Comparison of ENCODE assay signal across 13 mouse cellular contexts in the genomic region with DNA sequence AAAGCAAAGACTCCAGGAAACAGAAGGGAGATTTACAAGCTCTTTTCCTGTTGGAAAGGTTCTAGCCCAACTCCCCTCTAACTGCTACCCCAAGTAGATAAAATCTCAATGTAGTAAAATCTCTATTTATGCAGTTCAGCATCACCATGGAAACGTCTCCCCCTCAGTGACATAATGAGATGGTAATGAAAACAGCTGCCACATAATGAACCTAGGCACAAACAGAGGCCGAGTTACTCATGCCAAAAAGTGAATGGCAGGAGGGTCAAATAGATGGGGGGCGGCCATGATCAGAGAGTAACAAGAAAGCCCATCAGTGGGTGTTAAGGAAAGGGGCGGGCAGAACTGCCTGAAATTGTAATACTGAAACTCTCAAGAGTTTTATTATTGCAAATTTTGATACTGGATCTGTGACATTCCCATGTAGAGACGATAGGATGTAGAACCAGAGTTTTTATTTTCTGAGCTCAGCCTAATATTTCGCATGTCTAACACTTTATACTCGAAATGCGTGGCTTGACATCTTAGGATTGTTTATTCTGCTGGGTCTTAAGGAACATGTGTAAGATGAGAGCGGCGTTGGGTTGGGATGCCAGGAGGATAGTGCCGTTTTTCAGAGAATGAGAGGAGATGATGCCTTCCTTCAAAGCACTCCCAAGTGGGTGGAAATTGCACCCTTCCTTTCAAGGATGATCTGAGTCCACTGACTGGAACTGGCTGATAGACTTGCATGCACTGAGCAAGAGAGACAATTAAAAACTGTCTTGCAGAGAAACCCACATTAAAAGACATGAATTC. TPM values are rescaled to one million over a fixed set of nuclear protein-coding genes. Genes with fewer than 3 reads are reported as not detected.
DNase-seq lines count a peak whose midpoint lies in the region; ATAC-seq and TF ChIP-seq lines count a peak whose summit lies in the region.
"Had no signal": no experiment of that assay in that cellular context is flagged by ENCODE, and none has a peak within 500 bp of the region (broad histone marks: within the 10 kb centered on the region; RNA-seq: fewer than 3 reads in every experiment).

No protein-coding gene starts in this region.

- no peak overlapping the region for H3K4me3 ChIP-seq in forebrain, embryonic 10.5 days
- H3K4me3 ChIP-seq in hindbrain, postnatal 0 days (ENCODE audit: low read length): no peak overlapping the region
- H3K4me3 ChIP-seq in midbrain, embryonic 14.5 days (replicated peaks; ENCODE audit: low read depth, low read length): no peak overlapping the region
- H3K4me3 ChIP-seq in lung, postnatal 0 days (ENCODE audit: low read depth, low read length): no peak overlapping the region
- H3K4me3 ChIP-seq: embryonic facial prominence, embryonic 15.5 days had no signal

- H3K9ac ChIP-seq in hindbrain, postnatal 0 days (replicated peaks; ENCODE audit: low read length): no peak overlapping the region
- no peak overlapping the region for H3K9ac ChIP-seq in midbrain, embryonic 14.5 days (replicated peaks; ENCODE audit: low read length)
- no peak overlapping the region for H3K9ac ChIP-seq in lung, postnatal 0 days (replicated peaks; ENCODE audit: low read depth)
- H3K9ac ChIP-seq: embryonic facial prominence, embryonic 15.5 days had no signal

- TF ChIP-seq EP300 in lung, postnatal 0 days (IDR thresholded peaks at IDR 0.05): no peak

- H3K4me1 ChIP-seq in forebrain, embryonic 10.5 days: peaks cover 26% of the 10 kb centered on the region
- H3K4me1 ChIP-seq in hindbrain, postnatal 0 days (ENCODE audit: insufficient read depth, low read length): no peaks in the 10 kb centered on the region
- H3K4me1 ChIP-seq in midbrain, embryonic 14.5 days (ENCODE audit: control insufficient read depth, insufficient read depth, low read length): peaks cover 13% of the 10 kb centered on the region
- H3K4me1 ChIP-seq in lung, postnatal 0 days (ENCODE audit: insufficient read depth, low read depth, low read length): no peaks in the 10 kb centered on the region
- H3K4me1 ChIP-seq: embryonic facial prominence, embryonic 15.5 days had no signal

- H3K27me3 ChIP-seq in forebrain, embryonic 10.5 days (ENCODE audit: poor library complexity, severe bottlenecking): no peaks in the 10 kb centered on the region
- no peaks in the 10 kb centered on the region for H3K27me3 ChIP-seq in hindbrain, postnatal 0 days (ENCODE audit: insufficient read depth, low read length)
- no peaks in the 10 kb centered on the region for H3K27me3 ChIP-seq in midbrain, embryonic 14.5 days (ENCODE audit: control insufficient read depth, insufficient read depth, low read length)
- no peaks in the 10 kb centered on the region for H3K27me3 ChIP-seq in lung, postnatal 0 days (replicated peaks; ENCODE audit: insufficient read depth, low read length)
- H3K27me3 ChIP-seq: embryonic facial prominence, embryonic 15.5 days had no signal

- WGBS in forebrain, embryonic 10.5 days: 62% methylated on average over 11 of the region's 11 CpGs
- 25% methylated on average over 11 of the region's 11 CpGs for WGBS in hindbrain, postnatal 0 days
- 20% methylated on average over 11 of the region's 11 CpGs for WGBS in midbrain, embryonic 14.5 days
- 48% methylated on average over 11 of the region's 11 CpGs for WGBS in lung, postnatal 0 days

- H3K4me2 ChIP-seq in hindbrain, postnatal 0 days (ENCODE audit: low read depth, low read length): no peak overlapping the region
- peak overlapping the region; percentile 9; the same call in 1 of the 2 replicates for H3K4me2 ChIP-seq in midbrain, embryonic 14.5 days (ENCODE audit: low read length)
- no peak overlapping the region for H3K4me2 ChIP-seq in lung, postnatal 0 days (replicated peaks; ENCODE audit: low read depth, low read length)
- H3K4me2 ChIP-seq: embryonic facial prominence, embryonic 15.5 days; liver, embryonic 11.5 days had no signal

- no peaks in the 10 kb centered on the region for H3K9me3 ChIP-seq in forebrain, embryonic 10.5 days
- no peaks in the 10 kb centered on the region for H3K9me3 ChIP-seq in hindbrain, postnatal 0 days (ENCODE audit: low read length)
- H3K9me3 ChIP-seq in midbrain, embryonic 14.5 days (ENCODE audit: control insufficient read depth, low read length): no peaks in the 10 kb centered on the region
- no peaks in the 10 kb centered on the region for H3K9me3 ChIP-seq in lung, postnatal 0 days (ENCODE audit: low read length)
- H3K9me3 ChIP-seq: embryonic facial prominence, embryonic 15.5 days had no signal

- H3K36me3 ChIP-seq in forebrain, embryonic 10.5 days (replicated peaks): no peaks in the 10 kb centered on the region
- H3K36me3 ChIP-seq in hindbrain, postnatal 0 days (ENCODE audit: insufficient read depth, low read length): no peaks in the 10 kb centered on the region
- H3K36me3 ChIP-seq in midbrain, embryonic 14.5 days (ENCODE audit: control insufficient read depth, insufficient read depth, low read length): no peaks in the 10 kb centered on the region
- no peaks in the 10 kb centered on the region for H3K36me3 ChIP-seq in lung, postnatal 0 days (ENCODE audit: insufficient read depth, low read length)
- H3K36me3 ChIP-seq: embryonic facial prominence, embryonic 15.5 days had no signal

- ATAC-seq in hindbrain, postnatal 0 days: peak; percentile 88
- peak; percentile 93 for ATAC-seq in midbrain, embryonic 14.5 days (ENCODE audit: low FRiP score, low TSS enrichment)
- no peak for ATAC-seq in lung, postnatal 0 days
- ATAC-seq in erythroid progenitor cell, adult 5-6 weeks (replicated peaks; ENCODE audit: low FRiP score, poor library complexity, severe bottlenecking): no peak

- peak; percentile 66 for DNase-seq in brain, embryonic 18.5 days (ENCODE audit: low read depth, low spot score)
- DNase-seq in forebrain, embryonic 10.5 days (ENCODE audit: extremely low spot score, low spot score): peak; percentile 60
- DNase-seq in hindbrain, postnatal 0 days (ENCODE audit: low spot score): peak; percentile 77
- DNase-seq in midbrain, embryonic 14.5 days: peak; percentile 85
- DNase-seq in lung, postnatal 0 days (ENCODE audit: low spot score): no peak
- DNase-seq in urinary bladder, adult 2 months (ENCODE audit: low spot score): no peak
- DNase-seq in urinary bladder, postnatal 14 days (ENCODE audit: low spot score): no peak
- DNase-seq: adrenal gland, postnatal 10 days had no signal

- TF ChIP-seq CTCF in hindbrain, postnatal 0 days (IDR thresholded peaks at IDR 0.05; ENCODE audit: low read depth): no peak
- TF ChIP-seq CTCF in lung, postnatal 0 days (IDR thresholded peaks at IDR 0.05): no peak

- peak overlapping the region; percentile 27; the same call in 1 of the 2 replicates for H3K27ac ChIP-seq in forebrain, embryonic 10.5 days
- H3K27ac ChIP-seq in hindbrain, postnatal 0 days: peak overlapping the region; percentile 8; the same call in 1 of the 2 replicates
- H3K27ac ChIP-seq in midbrain, embryonic 14.5 days (replicated peaks; ENCODE audit: low read depth, low read length): peak overlapping the region; percentile 58
- no peak overlapping the region for H3K27ac ChIP-seq in lung, postnatal 0 days (ENCODE audit: low read length)
- H3K27ac ChIP-seq: embryonic facial prominence, embryonic 15.5 days had no signal

RNA-seq across cellular contexts. Expression of a gene that starts 24.0 kb away (rescaled TPM):
- polyA plus RNA-seq in forebrain, embryonic 10.5 days (2016; fragmentation: Nextera tagmentation; extraction: Ambion mirVana): not detected in 2 replicates
- total RNA-seq in hindbrain, postnatal 0 days (2014; rRNA removed): not detected in 2 replicates
- polyA plus RNA-seq in hindbrain, postnatal 0 days (2015; fragmentation: Nextera tagmentation; extraction: Ambion mirVana): not detected in 2 replicates
- polyA plus RNA-seq in midbrain, embryonic 14.5 days (2014; fragmentation: Nextera tagmentation; extraction: Ambion mirVana): not detected in 2 replicates
- not detected in 2 replicates for polyA plus RNA-seq in lung, postnatal 0 days (2015; fragmentation: Nextera tagmentation; extraction: Ambion mirVana)
- polyA plus RNA-seq in urinary bladder, adult 2 months (2012; rRNA removed): not detected in 2 replicates
- not detected in 2 replicates for total RNA-seq in erythroid progenitor cell, adult 5-6 weeks (2015; ENCODE audit: low replicate concordance)
- total RNA-seq in erythroid progenitor cell, adult 5-6 weeks (2017; ENCODE audit: low replicate concordance): 2.2 TPM in 1 of 2 replicates, not detected in the other
- total RNA-seq: adrenal gland, postnatal 10 days; ES-E14 had no signal
- polyA plus RNA-seq: embryonic facial prominence, embryonic 15.5 days; heart, postnatal 0 days; liver, embryonic 11.5 days had no signal

RNA-seq across cellular contexts. Expression of a gene that starts 38.4 kb away (rescaled TPM):
- polyA plus RNA-seq in forebrain, embryonic 10.5 days (2016; fragmentation: Nextera tagmentation; extraction: Ambion mirVana): 16.1 and 16.6 TPM in 2 replicates
- 17.6 and 18.0 TPM in 2 replicates for total RNA-seq in hindbrain, postnatal 0 days (2014; rRNA removed)
- polyA plus RNA-seq in hindbrain, postnatal 0 days (2015; fragmentation: Nextera tagmentation; extraction: Ambion mirVana): 22.6 and 23.0 TPM in 2 replicates
- polyA plus RNA-seq in midbrain, embryonic 14.5 days (2014; fragmentation: Nextera tagmentation; extraction: Ambion mirVana): 27.8 and 34.5 TPM in 2 replicates
- polyA plus RNA-seq in lung, postnatal 0 days (2015; fragmentation: Nextera tagmentation; extraction: Ambion mirVana): 36.3 and 39.1 TPM in 2 replicates
- 14.6 and 16.6 TPM in 2 replicates for polyA plus RNA-seq in urinary bladder, adult 2 months (2012; rRNA removed)
- total RNA-seq in erythroid progenitor cell, adult 5-6 weeks (2015; ENCODE audit: low replicate concordance): 14.1 and 31.0 TPM in 2 replicates
- 10.4 and 25.4 TPM in 2 replicates for total RNA-seq in erythroid progenitor cell, adult 5-6 weeks (2017; ENCODE audit: low replicate concordance)

Comparison
In these comparisons a context has a peak if more than half of its experiments do, and no peak if none do; other contexts are left out.
1. DNase-seq: peak in brain, embryonic 18.5 days (single experiment), forebrain, embryonic 10.5 days (single experiment), hindbrain, postnatal 0 days (single experiment) and midbrain, embryonic 14.5 days (single experiment); none in lung, postnatal 0 days (single experiment), urinary bladder, adult 2 months (single experiment) and urinary bladder, postnatal 14 days (single experiment).
2. ATAC-seq: peak in hindbrain, postnatal 0 days (single experiment) and midbrain, embryonic 14.5 days (single experiment); none in lung, postnatal 0 days (single experiment) and erythroid progenitor cell, adult 5-6 weeks (single experiment).